Mouse (Mus musculus) adrenal gland, adult 8-10 months (tissue): ENCODE data around the gene Mepce. TPM values are rescaled to one million over a fixed set of nuclear protein-coding genes. Genes with fewer than 3 reads are reported as not detected.

Experiments used
- DNase-seq: peaks from one replicate; pipeline ENCODE4 v3.0.0; 2022
- total RNA-seq, 4 experiments: library from RNA; stranded (reverse); gene quantifications; 2 replicates each; pipeline ENCODE4 v1.2.4; 2022

Gene Mepce
- total RNA-seq, 4 experiments from 2014 or later = 53.8 to 66.8 (median 56.1) TPM

DNA sequence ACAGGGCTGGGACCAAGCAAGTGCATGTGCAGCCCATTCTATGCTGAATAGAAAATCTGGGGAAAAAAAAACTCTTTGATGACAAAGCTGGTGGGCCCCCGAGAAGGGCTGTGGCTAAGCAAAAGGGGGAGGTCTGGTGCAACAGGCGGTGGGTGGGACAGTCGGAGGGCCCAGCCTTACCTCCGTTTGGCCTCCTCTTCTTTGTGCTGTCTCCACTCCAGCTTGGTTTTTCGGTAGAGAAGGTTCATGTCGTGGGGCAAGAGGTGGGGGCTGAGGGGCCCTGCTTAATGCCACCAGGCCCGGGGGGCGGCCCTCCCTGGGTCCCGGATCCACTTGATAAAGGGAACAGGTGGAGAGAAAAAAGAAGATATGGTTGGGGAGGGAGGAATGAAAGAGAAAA is 48.0 kb downstream of the Mepce start:
- no peak for DNase-seq

DNA sequence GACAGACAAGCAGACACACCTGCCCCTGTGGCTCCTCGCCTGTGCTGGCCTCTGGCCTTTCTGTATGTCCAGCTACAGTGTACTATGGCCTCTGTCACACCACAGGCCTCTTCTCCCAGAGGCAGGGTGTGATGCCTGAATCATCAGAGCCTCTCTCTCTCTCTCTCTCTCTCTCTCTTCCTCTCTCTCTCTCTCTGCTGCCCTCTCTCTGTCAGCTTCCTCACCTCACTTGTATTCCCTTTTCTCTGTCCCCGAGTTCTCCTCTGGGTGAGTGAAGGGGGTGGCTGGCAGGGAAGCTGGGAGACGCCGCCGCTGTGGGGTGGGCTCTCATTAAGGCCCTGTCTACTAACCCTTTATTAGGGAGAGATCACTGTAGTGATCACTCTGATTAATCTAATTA is 48.9 kb downstream of the Mepce start:
- no peak for DNase-seq

- DNase-seq = no peak
Observed at GRCm38 (mm10) chr5:137737400-137737940, 50.0 kb downstream of the Mepce start.

DNA sequence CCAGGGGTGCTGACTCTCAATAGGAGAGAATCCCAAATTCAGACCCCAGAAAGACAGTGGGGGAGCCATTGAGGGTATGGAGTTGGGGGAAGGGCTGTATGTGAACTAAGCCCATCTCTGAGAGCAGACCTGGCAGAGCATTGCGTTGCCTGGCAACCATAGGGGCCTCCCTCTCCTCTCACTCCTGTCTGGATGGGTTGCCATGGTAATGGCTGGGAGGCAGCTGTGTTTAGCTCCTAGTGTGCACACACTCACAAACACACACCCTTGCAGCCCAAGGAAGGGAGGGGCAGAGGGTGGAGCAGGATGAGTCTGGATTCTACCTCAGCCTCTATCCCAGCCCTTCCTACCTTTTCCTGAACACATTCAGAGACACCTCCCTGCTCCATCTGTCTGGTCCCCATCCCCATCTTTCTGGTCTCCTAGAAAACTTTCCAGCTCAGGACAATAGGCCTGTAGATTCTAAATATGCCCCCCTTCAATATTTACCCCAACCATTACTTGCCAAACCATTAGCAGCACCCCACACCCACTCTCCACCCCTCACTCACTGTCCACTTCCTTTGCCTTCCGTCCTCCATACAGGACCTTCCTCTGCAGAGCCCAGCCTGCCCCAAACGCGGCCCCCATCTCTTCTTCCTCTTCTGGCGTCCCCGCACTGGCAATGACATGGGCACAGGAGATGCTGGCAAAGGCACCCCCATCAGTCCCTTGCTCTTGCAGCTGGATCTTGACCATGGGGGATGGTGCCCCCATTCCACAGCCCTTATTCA is 53.0 kb downstream of the Mepce start:
- no peak for DNase-seq

DNA sequence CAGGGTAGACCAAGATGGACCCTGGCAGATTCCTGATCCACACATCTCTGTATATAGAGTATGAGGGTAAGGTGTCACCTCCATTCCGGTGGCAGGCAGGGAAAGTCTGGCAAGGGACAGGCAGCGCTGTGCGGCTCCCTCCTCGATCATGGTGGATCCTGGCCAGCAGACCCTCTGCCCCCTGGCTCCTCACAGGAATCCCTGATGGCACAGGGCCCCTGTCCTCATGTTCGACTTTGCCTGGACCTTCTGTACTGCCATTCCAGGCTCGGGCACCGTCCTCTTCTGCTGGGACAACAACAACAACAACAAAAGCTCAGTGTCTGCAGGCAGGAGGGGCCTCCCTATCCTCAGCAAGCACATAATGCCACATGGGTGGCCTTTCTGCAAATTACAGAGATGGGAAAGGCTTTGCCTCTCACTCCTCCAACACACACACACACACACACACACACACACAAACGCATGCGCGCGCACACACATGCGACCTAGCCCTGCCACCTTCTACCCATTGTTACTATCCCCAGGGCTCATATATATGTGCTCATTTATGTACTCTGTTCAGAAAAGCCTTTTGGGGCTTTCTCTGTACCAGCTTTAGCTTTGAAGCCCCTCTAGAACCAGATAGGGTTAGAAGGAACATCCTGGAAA is 53.7 kb downstream of the Mepce start:
- DNase-seq = no peak

Other genes with a start within 250 kb of the Mepce start
- gene Actl6b, start 234.1 kb downstream of the Mepce start, total RNA-seq = 1 to 10 TPM; 4.4 to 9.1 (median 6.3) TPM
- 1 to 10 TPM in 2 of 4 experiments, under 1 TPM in 2; 0.96 to 1.8 (median 1.1) TPM for gene Tfr2, start 217.8 kb downstream of the Mepce start, total RNA-seq
- 10 to 100 TPM; 42.2 to 65.0 (median 52.4) TPM for gene Mospd3, start 186.6 kb downstream of the Mepce start, total RNA-seq
- 1,000 to 10,000 TPM; 1,036 to 1,320 (median 1,219) TPM for gene Pcolce, start 173.9 kb downstream of the Mepce start, total RNA-seq
- 1 to 10 TPM in 3 of 4 experiments, under 1 TPM in 1; 0.90 to 5.5 (median 3.0) TPM for gene Fbxo24, start 158.7 kb downstream of the Mepce start, total RNA-seq
- 10 to 100 TPM; 25.1 to 35.9 (median 31.4) TPM for gene Lrch4, start 158.5 kb downstream of the Mepce start, total RNA-seq
- 10 to 100 TPM in 3 of 4 experiments, 1 to 10 TPM in 1; 8.2 to 24.1 (median 14.7) TPM for gene Gm20605, start 158.5 kb downstream of the Mepce start, total RNA-seq
- gene Sap25, start 146.3 kb downstream of the Mepce start, total RNA-seq = 10 to 100 TPM in 2 of 4 experiments, 1 to 10 TPM in 2; 2.1 to 14.1 (median 7.4) TPM
- 1 to 10 TPM; 2.6 to 7.5 (median 4.6) TPM for gene Irs3, start 141.9 kb downstream of the Mepce start, total RNA-seq
- gene Agfg2, start 102.9 kb downstream of the Mepce start, total RNA-seq = 10 to 100 TPM; 27.9 to 55.0 (median 41.4) TPM
- 10 to 100 TPM in 1 of 4 experiments, 1 to 10 TPM in 3; 4.4 to 10.2 (median 7.1) TPM for gene Nyap1, start 46.0 kb downstream of the Mepce start, total RNA-seq
- 100 to 1,000 TPM in 2 of 4 experiments, 10 to 100 TPM in 2; 73.9 to 110 (median 94.0) TPM for gene Tsc22d4, start 41.9 kb downstream of the Mepce start, total RNA-seq
- 10 to 100 TPM; 21.2 to 35.5 (median 27.0) TPM for gene Ppp1r35, start 8.8 kb downstream of the Mepce start, total RNA-seq
- 1 to 10 TPM; 1.4 to 4.4 (median 2.8) TPM for gene Zcwpw1, start 143 bp upstream of the Mepce start, total RNA-seq
- gene Pilra, start 48.6 kb upstream of the Mepce start, total RNA-seq = 1 to 10 TPM; 1.8 to 5.8 (median 4.1) TPM
- 1 to 10 TPM; 1.2 to 3.7 (median 1.9) TPM for gene Pilrb1, start 70.5 kb upstream of the Mepce start, total RNA-seq
- gene Pilrb2, start 84.2 kb upstream of the Mepce start, total RNA-seq = 1 to 10 TPM in 2 of 4 experiments, under 1 TPM in 1, not detected in 1; 0.93 to 3.2 (median 2.2) TPM
- under 1 TPM in 3 of 4 experiments, not detected in 1; 0.17 to 0.26 (median 0.22) TPM for gene Cyp3a13, start 134.0 kb upstream of the Mepce start, total RNA-seq
- under 1 TPM; 0.14 to 0.71 (median 0.40) TPM for gene Gjc3, start 175.4 kb upstream of the Mepce start, total RNA-seq
- gene Azgp1, start 193.9 kb upstream of the Mepce start, total RNA-seq = 1 to 10 TPM in 1 of 4 experiments, under 1 TPM in 2, not detected in 1; 0.73 to 1.0 (median 0.78) TPM
- not detected for gene Smok3a, start 233.6 kb upstream of the Mepce start, total RNA-seq
- gene Smok3b, start 233.8 kb upstream of the Mepce start, total RNA-seq = not detected